Mouse (Mus musculus): Measurements from ENCODE around the gene Atxn2l.
"Not testable (repeated sequence)": the region's sequence is repeated elsewhere in the genome, so short reads cannot be mapped to it uniquely, and the experiment has no call there.

Atxn2l gene

GRCm38 (mm10) chr7:126491005-126491404, 12.2 kb downstream of the Atxn2l start:
- no peak for DNase-seq (ENCODE audit: low read depth, low spot score)

GRCm38 (mm10) chr7:126487617-126488385, 15.4 kb downstream of the Atxn2l start:
- DNase-seq (ENCODE audit: low read depth, low spot score) = not testable (repeated sequence)

- peak; percentile 100 for DNase-seq (ENCODE audit: low read depth, low spot score)
Measured at GRCm38 (mm10) chr7:126487052-126487483, 16.2 kb downstream of the Atxn2l start, which contains the start of gene Tufm. Gene Tufm, plus strand, starts transcription at chr7:126487361.

- DNase-seq (ENCODE audit: low read depth, low spot score) = peak; percentile 92
Measured at GRCm38 (mm10) chr7:126482392-126482871, 20.8 kb downstream of the Atxn2l start.

- DNase-seq (ENCODE audit: low read depth, low spot score) = peak; percentile 12
Measured at GRCm38 (mm10) chr7:126481699-126482098, 21.5 kb downstream of the Atxn2l start.

- DNase-seq (ENCODE audit: low read depth, low spot score) = peak; percentile 96
Measured at GRCm38 (mm10) chr7:126474993-126475581, 28.1 kb downstream of the Atxn2l start, which contains the start of gene Sh2b1. Gene Sh2b1, minus strand, starts transcription at chr7:126475424.

GRCm38 (mm10) chr7:126474486-126474955, 28.7 kb downstream of the Atxn2l start:
- DNase-seq (ENCODE audit: low read depth, low spot score) = peak; percentile 31

- no peak for DNase-seq (ENCODE audit: low read depth, low spot score)
Measured at GRCm38 (mm10) chr7:126473470-126474086, 29.7 kb downstream of the Atxn2l start.

- no peak for DNase-seq (ENCODE audit: low read depth, low spot score)
Measured at GRCm38 (mm10) chr7:126472713-126473112, 30.5 kb downstream of the Atxn2l start.

GRCm38 (mm10) chr7:126472306-126472705, 30.9 kb downstream of the Atxn2l start:
- no peak for DNase-seq (ENCODE audit: low read depth, low spot score)

- DNase-seq (ENCODE audit: low read depth, low spot score) = no peak
Measured at GRCm38 (mm10) chr7:126471853-126472252, 31.4 kb downstream of the Atxn2l start.

- no peak for DNase-seq (ENCODE audit: low read depth, low spot score)
Measured at GRCm38 (mm10) chr7:126471361-126471760, 31.9 kb downstream of the Atxn2l start.

GRCm38 (mm10) chr7:126470077-126470476, 33.2 kb downstream of the Atxn2l start:
- DNase-seq (ENCODE audit: low read depth, low spot score) = no peak

- no peak for DNase-seq (ENCODE audit: low read depth, low spot score)
Measured at GRCm38 (mm10) chr7:126467834-126468627, 35.2 kb downstream of the Atxn2l start.

- DNase-seq (ENCODE audit: low read depth, low spot score) = peak; percentile 29
Measured at GRCm38 (mm10) chr7:126467271-126467670, 36.0 kb downstream of the Atxn2l start.

- DNase-seq (ENCODE audit: low read depth, low spot score) = no peak
Measured at GRCm38 (mm10) chr7:126466707-126467106, 36.5 kb downstream of the Atxn2l start.

- DNase-seq (ENCODE audit: low read depth, low spot score) = no peak
Measured at GRCm38 (mm10) chr7:126466116-126466515, 37.1 kb downstream of the Atxn2l start.

GRCm38 (mm10) chr7:126465246-126466030, 37.8 kb downstream of the Atxn2l start:
- DNase-seq (ENCODE audit: low read depth, low spot score) = peak; percentile 30

GRCm38 (mm10) chr7:126464836-126465235, 38.4 kb downstream of the Atxn2l start:
- no peak for DNase-seq (ENCODE audit: low read depth, low spot score)

GRCm38 (mm10) chr7:126464121-126464520, 39.1 kb downstream of the Atxn2l start:
- DNase-seq (ENCODE audit: low read depth, low spot score) = no peak

GRCm38 (mm10) chr7:126463547-126463946, 39.7 kb downstream of the Atxn2l start:
- no peak for DNase-seq (ENCODE audit: low read depth, low spot score)

Data from brain, adult 2 months (tissue).